Mouse (Mus musculus): ENCODE results near the gene Shisa8. TPM values are rescaled to one million over a fixed set of nuclear protein-coding genes. Genes with fewer than 3 reads are reported as not detected.

The Shisa8 gene
- total RNA-seq, 2 experiments from 2014 or later, result not detected

- no peak for ATAC-seq (replicated peaks; ENCODE audit: poor library complexity, severe bottlenecking)
These were observed 54.2 kb downstream of the Shisa8 start for GRCm38 (mm10) chr15:82158243-82159035.

GRCm38 (mm10) chr15:82156902-82157301 is 55.7 kb downstream of the Shisa8 start:
- peak; percentile 78 for ATAC-seq (replicated peaks; ENCODE audit: poor library complexity, severe bottlenecking)

GRCm38 (mm10) chr15:82156298-82156697 is 56.3 kb downstream of the Shisa8 start:
- ATAC-seq (replicated peaks; ENCODE audit: poor library complexity, severe bottlenecking), result no peak

Other genes starting within 250 kb of the Shisa8 start
- not detected in 2 replicates for gene 1700029P11Rik, start 232.3 kb downstream of the Shisa8 start, total RNA-seq (2014; fragmentation: Nextera tagmentation)
- not detected in 2 replicates for gene 1700029P11Rik, start 232.3 kb downstream of the Shisa8 start, total RNA-seq (2017)
- gene Xrcc6, start 225.0 kb downstream of the Shisa8 start, total RNA-seq (2014; fragmentation: Nextera tagmentation), result 104 and 120 TPM in 2 replicates
- gene Xrcc6, start 225.0 kb downstream of the Shisa8 start, total RNA-seq (2017), result 234 and 250 TPM in 2 replicates
- 26.3 and 34.9 TPM in 2 replicates for gene Desi1, start 179.0 kb downstream of the Shisa8 start, total RNA-seq (2014; fragmentation: Nextera tagmentation)
- 6.0 and 8.3 TPM in 2 replicates for gene Desi1, start 179.0 kb downstream of the Shisa8 start, total RNA-seq (2017)
- 254 and 268 TPM in 2 replicates for gene Snu13, start 165.2 kb downstream of the Shisa8 start, total RNA-seq (2014; fragmentation: Nextera tagmentation)
- 183 and 209 TPM in 2 replicates for gene Snu13, start 165.2 kb downstream of the Shisa8 start, total RNA-seq (2017)
- not detected in 2 replicates for gene 4930407I10Rik, start 153.7 kb downstream of the Shisa8 start, total RNA-seq (2014; fragmentation: Nextera tagmentation)
- gene 4930407I10Rik, start 153.7 kb downstream of the Shisa8 start, total RNA-seq (2017), result not detected in 2 replicates
- gene Mei1, start 142.8 kb downstream of the Shisa8 start, total RNA-seq (2014; fragmentation: Nextera tagmentation), result not detected in 2 replicates
- gene Mei1, start 142.8 kb downstream of the Shisa8 start, total RNA-seq (2017), result not detected in 2 replicates
- 11.0 and 26.5 TPM in 2 replicates for gene Ccdc134, start 84.9 kb downstream of the Shisa8 start, total RNA-seq (2014; fragmentation: Nextera tagmentation)
- gene Ccdc134, start 84.9 kb downstream of the Shisa8 start, total RNA-seq (2017), result 13.1 and 17.2 TPM in 2 replicates
- gene Srebf2, start 65.6 kb downstream of the Shisa8 start, total RNA-seq (2014; fragmentation: Nextera tagmentation), result 19.0 and 24.3 TPM in 2 replicates
- 16.5 and 17.5 TPM in 2 replicates for gene Srebf2, start 65.6 kb downstream of the Shisa8 start, total RNA-seq (2017)
- 0.49 TPM in 1 of 2 replicates, not detected in the other for gene Tnfrsf13c, start 11.6 kb upstream of the Shisa8 start, total RNA-seq (2014; fragmentation: Nextera tagmentation)
- 0.46 TPM in 1 of 2 replicates, not detected in the other for gene Tnfrsf13c, start 11.6 kb upstream of the Shisa8 start, total RNA-seq (2017)
- 15.1 and 39.8 TPM in 2 replicates for gene Cenpm, start 31.9 kb upstream of the Shisa8 start, total RNA-seq (2014; fragmentation: Nextera tagmentation)
- 21.9 and 22.0 TPM in 2 replicates for gene Cenpm, start 31.9 kb upstream of the Shisa8 start, total RNA-seq (2017)
- not detected in 2 replicates for gene 1500009C09Rik, start 39.6 kb upstream of the Shisa8 start, total RNA-seq (2014; fragmentation: Nextera tagmentation)
- not detected in 2 replicates for gene 1500009C09Rik, start 39.6 kb upstream of the Shisa8 start, total RNA-seq (2017)
- gene Sept3, start 62.1 kb upstream of the Shisa8 start, total RNA-seq (2014; fragmentation: Nextera tagmentation), result 0.28 and 1.1 TPM in 2 replicates
- 0.13 and 0.67 TPM in 2 replicates for gene Sept3, start 62.1 kb upstream of the Shisa8 start, total RNA-seq (2017)
- 0.52 TPM in 1 of 2 replicates, not detected in the other for gene Wbp2nl, start 86.1 kb upstream of the Shisa8 start, total RNA-seq (2014; fragmentation: Nextera tagmentation)
- not detected in 2 replicates for gene Wbp2nl, start 86.1 kb upstream of the Shisa8 start, total RNA-seq (2017)
- gene Naga, start 126.1 kb upstream of the Shisa8 start, total RNA-seq (2014; fragmentation: Nextera tagmentation), result 45.0 and 63.1 TPM in 2 replicates
- gene Naga, start 126.1 kb upstream of the Shisa8 start, total RNA-seq (2017), result 34.0 and 50.4 TPM in 2 replicates
- 2.7 and 5.4 TPM in 2 replicates for gene Pheta2, start 126.1 kb upstream of the Shisa8 start, total RNA-seq (2014; fragmentation: Nextera tagmentation)
- gene Pheta2, start 126.1 kb upstream of the Shisa8 start, total RNA-seq (2017), result 1.9 and 4.1 TPM in 2 replicates
- 192 and 201 TPM in 2 replicates for gene Smdt1, start 126.1 kb upstream of the Shisa8 start, total RNA-seq (2014; fragmentation: Nextera tagmentation)
- gene Smdt1, start 126.1 kb upstream of the Shisa8 start, total RNA-seq (2017), result 84.4 and 94.6 TPM in 2 replicates
- 266 and 267 TPM in 2 replicates for gene Ndufa6, start 141.5 kb upstream of the Shisa8 start, total RNA-seq (2014; fragmentation: Nextera tagmentation)
- 173 and 202 TPM in 2 replicates for gene Ndufa6, start 141.5 kb upstream of the Shisa8 start, total RNA-seq (2017)
- 0.54 TPM in 1 of 2 replicates, not detected in the other for gene Cyp2d22, start 167.4 kb upstream of the Shisa8 start, total RNA-seq (2014; fragmentation: Nextera tagmentation)
- not detected in 2 replicates for gene Cyp2d22, start 167.4 kb upstream of the Shisa8 start, total RNA-seq (2017)
- gene Cyp2d11, start 181.2 kb upstream of the Shisa8 start, total RNA-seq (2014; fragmentation: Nextera tagmentation), result not detected in 2 replicates
- not detected in 2 replicates for gene Cyp2d11, start 181.2 kb upstream of the Shisa8 start, total RNA-seq (2017)
- not detected in 2 replicates for gene Cyp2d10, start 194.4 kb upstream of the Shisa8 start, total RNA-seq (2014; fragmentation: Nextera tagmentation)
- not detected in 2 replicates for gene Cyp2d10, start 194.4 kb upstream of the Shisa8 start, total RNA-seq (2017)
- gene Cyp2d9, start 220.6 kb upstream of the Shisa8 start, total RNA-seq (2014; fragmentation: Nextera tagmentation), result not detected in 2 replicates
- gene Cyp2d9, start 220.6 kb upstream of the Shisa8 start, total RNA-seq (2017), result not detected in 2 replicates

All from granulocyte monocyte progenitor cell, adult 5-6 weeks (primary cell).